Mouse (Mus musculus) cortical plate, adult 2 months (tissue): ENCODE results near the gene Eml6.

Experiments used
- CTCF ChIP-seq: fragments of 200-500 bp; IDR thresholded peaks from 2 replicates; pipeline ENCODE4 v1.5.1; 2011; ENCODE audit warnings: mild to moderate bottlenecking, control low read depth, low read length; ENCODE audit not compliant: insufficient read depth; ENCODE audit errors: extremely low read depth
- POLR2A ChIP-seq: fragments of 200-500 bp; IDR thresholded peaks from 2 replicates; pipeline ENCODE4 v1.6.1; 2011; ENCODE audit warnings: mild to moderate bottlenecking, low read length, control low read depth; ENCODE audit not compliant: insufficient read depth; ENCODE audit errors: extremely low read depth

- TF ChIP-seq CTCF: no peak
- TF ChIP-seq POLR2A: no peak
Measured at GRCm38 (mm10) chr11:29808981-29809589, 216.7 kb downstream of the Eml6 start.
